Mouse (Mus musculus): ENCODE data around the gene Efhd2. TPM values are rescaled to one million over a fixed set of nuclear protein-coding genes. Genes with fewer than 3 reads are reported as not detected.
A peak's percentile ranks its signal among the peaks of the same experiment; 100 is the strongest.

Gene Efhd2
- polyA plus RNA-seq, 1 experiment from 2014 or later, result 64.6 TPM

GRCm38 (mm10) chr4:141809850-141810464, 64.8 kb downstream of the Efhd2 start:
- peak; percentile 71 for TF ChIP-seq CTCF (IDR thresholded peaks at IDR 0.05; ENCODE audit: low read depth)
- Histone ChIP-seq H3K4me2 (no peak overlapping the region), H3K9ac (no peak overlapping the region), H3K4me1 (ENCODE audit: insufficient read depth) (no peaks in the 10 kb centered on the region), H3K27ac (ENCODE audit: low read depth) (no peak overlapping the region), H3K4me3 (ENCODE audit: low read depth, low read length) (no peak overlapping the region), H3K27me3 (ENCODE audit: insufficient read depth, low read length) (no peaks in the 10 kb centered on the region), H3K36me3 (ENCODE audit: insufficient read depth) (peaks cover 89% of the 10 kb centered on the region), H3K9me3 (ENCODE audit: low read depth, low read length) (no peaks in the 10 kb centered on the region)
- 77% methylated on average over 8 of the region's 8 CpGs for WGBS
- ATAC-seq (ENCODE audit: insufficient read depth) (no peak; the same call in 1 of the 2 replicates), DNase-seq (peak; percentile 75)

Other genes with a start within 250 kb of the Efhd2 start
- gene Plekhm2, start 210.0 kb downstream of the Efhd2 start, polyA plus RNA-seq (2014; fragmentation: Nextera tagmentation; extraction: Ambion mirVana), result 5.1 and 5.4 TPM in 2 replicates
- gene Rsc1a1, start 189.3 kb downstream of the Efhd2 start, polyA plus RNA-seq (2014; fragmentation: Nextera tagmentation; extraction: Ambion mirVana), result 0.38 and 3.2 TPM in 2 replicates
- gene Ddi2, start 151.5 kb downstream of the Efhd2 start, polyA plus RNA-seq (2014; fragmentation: Nextera tagmentation; extraction: Ambion mirVana), result 19.8 and 21.5 TPM in 2 replicates
- gene Agmat, start 128.2 kb downstream of the Efhd2 start, polyA plus RNA-seq (2014; fragmentation: Nextera tagmentation; extraction: Ambion mirVana), result not detected in 2 replicates
- 3.5 and 4.2 TPM in 2 replicates for gene Dnajc16, start 84.0 kb downstream of the Efhd2 start, polyA plus RNA-seq (2014; fragmentation: Nextera tagmentation; extraction: Ambion mirVana)
- 21.5 and 22.3 TPM in 2 replicates for gene Casp9, start 81.3 kb downstream of the Efhd2 start, polyA plus RNA-seq (2014; fragmentation: Nextera tagmentation; extraction: Ambion mirVana)
- gene Cela2a, start 48.8 kb downstream of the Efhd2 start, polyA plus RNA-seq (2014; fragmentation: Nextera tagmentation; extraction: Ambion mirVana), result not detected in 2 replicates
- not detected in 2 replicates for gene Ctrc, start 28.6 kb downstream of the Efhd2 start, polyA plus RNA-seq (2014; fragmentation: Nextera tagmentation; extraction: Ambion mirVana)
- gene Fhad1, start 140.2 kb upstream of the Efhd2 start, polyA plus RNA-seq (2014; fragmentation: Nextera tagmentation; extraction: Ambion mirVana), result 0.68 and 1.4 TPM in 2 replicates
- 17.1 and 20.7 TPM in 2 replicates for gene Tmem51, start 209.4 kb upstream of the Efhd2 start, polyA plus RNA-seq (2014; fragmentation: Nextera tagmentation; extraction: Ambion mirVana)